ENCODE assay signal across 8 mouse cellular contexts in the genomic region with DNA sequence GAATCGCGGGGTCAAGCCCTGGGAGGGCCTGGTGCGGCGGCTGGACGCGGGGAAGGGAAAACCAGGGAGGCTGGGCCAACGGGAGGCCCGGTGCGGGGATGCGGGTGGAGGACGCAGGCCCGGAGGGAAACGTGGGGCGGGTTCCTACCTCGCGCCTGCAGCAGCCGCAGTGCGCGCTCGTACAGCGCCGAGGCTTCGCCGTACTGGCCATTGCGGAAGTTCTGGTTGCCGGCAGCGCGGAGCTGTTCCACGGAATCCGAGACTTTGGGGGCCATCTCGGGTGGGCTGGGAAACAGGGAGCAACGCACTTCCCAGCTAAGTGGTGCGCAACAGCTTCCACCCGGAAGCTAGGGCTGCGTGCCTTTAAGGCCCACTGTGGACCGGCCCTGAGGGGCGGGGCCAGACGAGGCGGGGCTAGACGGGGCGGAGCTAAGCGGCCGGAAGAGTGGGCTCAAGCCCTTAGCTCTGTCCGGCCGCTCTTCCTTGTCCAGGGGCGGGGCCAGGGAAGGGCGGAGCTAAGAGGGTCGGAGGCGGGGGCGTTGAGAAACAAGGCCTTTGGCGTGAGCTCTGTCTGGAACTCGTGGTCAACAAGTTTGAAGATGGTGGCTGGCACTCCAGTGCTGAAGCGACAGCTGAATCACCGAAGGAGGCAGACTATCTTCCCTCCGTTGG. TPM values are rescaled to one million over a fixed set of nuclear protein-coding genes. Genes with fewer than 3 reads are reported as not detected.
DNase-seq lines count a peak whose midpoint lies in the region; ATAC-seq lines count a peak whose summit lies in the region.

Gene Tomm34, minus strand, starts transcription at position 405 of the 672 bp plus-strand sequence.

- peak within 1 kb of the TSS; percentile 84 for H3K27ac ChIP-seq in hindbrain, embryonic 16.5 days (ENCODE audit: low read depth, low read length)
- H3K27ac ChIP-seq in macrophage = peak within 1 kb of the TSS; percentile 15; the same call in 1 of the 2 replicates

- H3K79me2 ChIP-seq in macrophage (ENCODE audit: inconsistent target) = peaks cover 66% of the 10 kb centered on the region

- peak within 1 kb of the TSS; percentile 60 for H3K4me2 ChIP-seq in hindbrain, embryonic 16.5 days (ENCODE audit: low read length)

- peak; percentile 68 for DNase-seq in T-cell, adult 2 months (ENCODE audit: low spot score)
- peak; percentile 89 to 95 for DNase-seq in cerebellum, postnatal 36 days
- DNase-seq in gastrocnemius, adult 18-20 months (ENCODE audit: low spot score) = peak; percentile 97
- peak; percentile 85 to 90 for DNase-seq in left cerebral cortex, adult 18-20 months (ENCODE audit: low spot score in 2 of 2)
- DNase-seq in right cerebral cortex, adult 18-20 months = peak; percentile 91
- peak; percentile 86 for DNase-seq in urinary bladder, postnatal 10 days (ENCODE audit: low spot score)

- H3K9ac ChIP-seq in hindbrain, embryonic 16.5 days (ENCODE audit: low read depth, low read length) = peak within 1 kb of the TSS; percentile 94

- under 1% methylated on average over 50 of the region's 55 CpGs for WGBS in hindbrain, embryonic 16.5 days
- WGBS in macrophage (ENCODE audit: missing documents) = 2% methylated on average over 49 of the region's 55 CpGs

- H3K9me3 ChIP-seq in hindbrain, embryonic 16.5 days (ENCODE audit: control insufficient read depth, low read length) = no peaks in the 10 kb centered on the region

- no peaks in the 10 kb centered on the region for H3K27me3 ChIP-seq in hindbrain, embryonic 16.5 days (replicated peaks; ENCODE audit: control insufficient read depth, insufficient read depth, low read length)

- H3K4me3 ChIP-seq in hindbrain, embryonic 16.5 days (ENCODE audit: low read length) = peak within 1 kb of the TSS; percentile 95
- H3K4me3 ChIP-seq in macrophage (ENCODE audit: inconsistent target) = peak within 1 kb of the TSS; percentile 63

- ATAC-seq in hindbrain, embryonic 16.5 days = peak; percentile 96

- H3K4me1 ChIP-seq in hindbrain, embryonic 16.5 days (ENCODE audit: control insufficient read depth, insufficient read depth, low read depth, low read length) = peaks cover 18% of the 10 kb centered on the region

- H3K36me3 ChIP-seq in hindbrain, embryonic 16.5 days (ENCODE audit: control insufficient read depth, insufficient read depth, low read length) = no peaks in the 10 kb centered on the region
- H3K36me3 ChIP-seq in macrophage (ENCODE audit: inconsistent target) = peaks cover 10% of the 10 kb centered on the region

RNA-seq across cellular contexts. Expression of gene Tomm34, which starts in this region (rescaled TPM):
- total RNA-seq in gastrocnemius, adult 18-20 months (2021) = 10 to 100 TPM; 15.8 to 16.3 TPM
- polyA plus RNA-seq in hindbrain, embryonic 16.5 days (2015; fragmentation: Nextera tagmentation; extraction: Ambion mirVana) = 52.5 and 54.2 TPM in 2 replicates
- 10 to 100 TPM; 88.4 to 88.7 TPM for total RNA-seq in left cerebral cortex, adult 18-20 months (2021)
- total RNA-seq in macrophage (2018; cell fraction: chromatin; rRNA removed) = 10 to 100 TPM; 32.6 to 63.1 (median 45.8) TPM
- total RNA-seq in macrophage (2018; cell fraction: cytosol; rRNA removed) = 10 to 100 TPM; 27.3 to 38.8 (median 34.9) TPM
- total RNA-seq in macrophage (2018; cell fraction: nucleus; rRNA removed) = 10 to 100 TPM; 35.1 to 68.0 (median 49.4) TPM
- polyA plus RNA-seq in macrophage (2018) = 35.0 to 41.7 TPM (median 39.3 TPM) in 3 replicates

Comparison
In these comparisons a context has a peak if more than half of its experiments do, and no peak if none do; other contexts are left out.
1. Peak in every context shown above with its lines: DNase-seq, ATAC-seq, H3K4me3 ChIP-seq and H3K27ac ChIP-seq.
2. RNA of gene Tomm34 (total RNA-seq): 88.4 to 88.7 TPM in left cerebral cortex, adult 18-20 months; 15.8 to 16.3 TPM in gastrocnemius, adult 18-20 months; every median in the first group is over 4 times any median in the second.